Mouse (Mus musculus): ENCODE measurements around the gene Dzip3. TPM values are rescaled to one million over a fixed set of nuclear protein-coding genes. Genes with fewer than 3 reads are reported as not detected.

Gene Dzip3
- 6.2 and 7.2 TPM in 2 replicates for polyA plus RNA-seq (2012; rRNA removed)

DNA sequence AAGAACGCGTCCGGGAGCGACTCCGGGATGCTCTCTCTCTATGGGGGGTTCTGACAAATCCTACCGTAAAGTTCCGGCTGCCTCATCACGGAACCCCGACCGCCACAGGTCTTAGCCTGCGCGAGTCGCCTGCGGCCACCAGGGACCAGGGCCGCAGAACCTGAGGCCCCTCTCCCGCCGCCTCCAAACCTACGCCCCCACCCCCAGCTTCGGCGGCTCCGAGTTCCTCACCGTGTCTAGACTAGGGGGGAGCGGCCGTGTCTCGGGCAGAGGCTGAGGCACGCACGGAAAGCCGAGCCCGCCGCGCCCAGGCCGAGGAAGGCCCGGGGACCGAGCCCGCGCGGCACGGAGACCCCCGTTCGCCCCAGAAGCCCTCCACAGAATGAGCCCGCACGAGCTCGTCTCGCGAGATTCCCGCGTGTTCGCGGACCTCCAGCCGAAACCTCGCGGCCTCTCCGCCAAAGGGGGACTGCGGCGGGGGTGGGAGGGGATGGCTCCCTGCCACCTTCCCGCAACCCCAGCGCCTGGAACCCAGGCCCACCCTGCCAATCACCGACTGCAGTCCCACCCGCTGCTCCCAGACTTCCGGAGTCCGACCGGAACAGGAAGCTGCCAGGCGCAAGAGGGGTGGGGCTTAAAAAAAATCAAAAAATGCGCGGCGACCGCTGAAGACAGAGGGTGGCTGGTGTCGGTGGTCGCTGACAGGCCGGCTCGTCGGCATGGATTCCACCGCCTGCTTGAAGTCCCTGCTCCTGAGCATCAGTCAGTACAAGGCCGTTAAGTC lies at the start of gene Dzip3, which contains the start of gene Cip2a:
Gene Dzip3, minus strand, starts transcription at position 607 of the 784 bp plus-strand sequence.
Gene Cip2a, plus strand, starts transcription at position 627 of the 784 bp plus-strand sequence.

Other genes starting within 250 kb of the Dzip3 start
- gene Trat1, start 222.1 kb downstream of the Dzip3 start, polyA plus RNA-seq (2012; rRNA removed), result 0.01 and 0.03 TPM in 2 replicates
- not detected in 2 replicates for gene Retnlb, start 177.3 kb downstream of the Dzip3 start, polyA plus RNA-seq (2012; rRNA removed)
- gene Retnla, start 151.6 kb downstream of the Dzip3 start, polyA plus RNA-seq (2012; rRNA removed), result not detected in 2 replicates
- gene Retnlg, start 121.5 kb downstream of the Dzip3 start, polyA plus RNA-seq (2012; rRNA removed), result 3.1 and 3.5 TPM in 2 replicates
- 22.8 and 26.9 TPM in 2 replicates for gene Cip2a, start within 50 bp of the Dzip3 start, polyA plus RNA-seq (2012; rRNA removed)
- gene Myh15, start 63.3 kb upstream of the Dzip3 start, polyA plus RNA-seq (2012; rRNA removed), result not detected in 2 replicates